Mouse (Mus musculus) stomach, postnatal 0 days (tissue): ENCODE measurements around the gene Zmynd8.

Experiments used
- CTCF ChIP-seq: IDR thresholded peaks from 2 replicates; pipeline ENCODE4 v1.5.1; 2016; ENCODE audit warnings: antibody characterized with exemption, low read depth, mild to moderate bottlenecking, moderate library complexity
- EP300 ChIP-seq: optimal IDR thresholded peaks from 2 replicates; pipeline ENCODE3; 2016; ENCODE audit warnings: antibody characterized with exemption

DNA sequence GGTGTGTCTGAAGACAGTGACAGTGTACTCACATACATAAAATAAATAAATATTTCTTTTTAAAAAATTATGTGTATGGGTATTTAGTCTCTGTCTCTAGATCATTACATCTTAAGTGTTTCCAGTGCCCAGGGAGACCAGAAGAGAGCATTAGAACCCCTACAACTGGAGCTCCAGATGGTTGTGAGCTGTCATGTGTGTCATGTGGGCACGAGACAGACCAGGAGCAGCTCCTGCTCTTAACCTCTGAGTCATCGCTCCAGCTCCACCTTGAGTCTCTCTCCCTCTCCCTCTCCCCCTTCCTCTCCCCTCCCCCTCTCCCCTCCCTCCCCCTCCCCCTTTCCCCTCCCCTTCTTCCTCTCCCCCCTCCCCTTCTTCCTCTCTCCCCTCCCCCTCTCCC, 25.9 kb upstream of the Zmynd8 start:
- TF ChIP-seq CTCF: no peak
- no peak for TF ChIP-seq EP300
